Mouse (Mus musculus): ENCODE measurements around the gene Slc30a6. TPM values are rescaled to one million over a fixed set of nuclear protein-coding genes. Genes with fewer than 3 reads are reported as not detected.
A peak's percentile ranks its signal among the peaks of the same experiment; 100 is the strongest.
"Not testable (repeated sequence)": the region's sequence is repeated elsewhere in the genome, so short reads cannot be mapped to it uniquely, and the experiment has no call there.

The Slc30a6 gene
- polyA plus RNA-seq, 1 experiment = 10.5 TPM

DNA sequence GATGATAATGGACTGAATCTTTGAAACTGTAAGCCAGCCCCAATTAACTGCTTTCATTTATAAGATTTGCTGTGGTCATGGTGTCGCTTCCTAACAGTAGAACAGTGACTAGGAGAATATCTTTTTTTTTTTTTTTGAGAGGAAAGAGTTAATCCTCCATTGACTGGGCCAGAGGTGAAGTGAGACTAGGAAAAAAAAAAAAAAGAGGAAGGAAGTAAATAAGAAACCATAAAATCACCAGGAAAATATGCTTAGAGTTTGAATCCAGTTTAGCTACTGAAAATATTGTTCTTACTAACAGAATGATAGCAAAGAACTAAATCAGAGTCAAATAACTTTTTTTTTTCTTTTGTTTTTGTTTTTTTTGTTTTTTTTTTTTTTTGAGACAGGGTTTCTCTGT lies 59.3 kb downstream of the Slc30a6 start:
- WGBS = 55% methylated on average over 1 of the region's 1 CpGs
- no peak overlapping the region for H3K27ac ChIP-seq (ENCODE audit: control insufficient read depth, insufficient read depth, low read depth, low read length, poor library complexity)
- H3K4me1 ChIP-seq (ENCODE audit: control insufficient read depth, insufficient read depth, low read length) = peaks cover 3% of the 10 kb centered on the region
- H3K4me3 ChIP-seq (replicated peaks; ENCODE audit: control insufficient read depth, low read depth, low read length) = no peak overlapping the region
- TF ChIP-seq CTCF (IDR thresholded peaks at IDR 0.05; ENCODE audit: control insufficient read depth, insufficient read depth, low read length) (no peak), POLR2A (IDR thresholded peaks at IDR 0.05; ENCODE audit: borderline replicate concordance, control insufficient read depth, low read depth, low read length) (no peak)

DNA sequence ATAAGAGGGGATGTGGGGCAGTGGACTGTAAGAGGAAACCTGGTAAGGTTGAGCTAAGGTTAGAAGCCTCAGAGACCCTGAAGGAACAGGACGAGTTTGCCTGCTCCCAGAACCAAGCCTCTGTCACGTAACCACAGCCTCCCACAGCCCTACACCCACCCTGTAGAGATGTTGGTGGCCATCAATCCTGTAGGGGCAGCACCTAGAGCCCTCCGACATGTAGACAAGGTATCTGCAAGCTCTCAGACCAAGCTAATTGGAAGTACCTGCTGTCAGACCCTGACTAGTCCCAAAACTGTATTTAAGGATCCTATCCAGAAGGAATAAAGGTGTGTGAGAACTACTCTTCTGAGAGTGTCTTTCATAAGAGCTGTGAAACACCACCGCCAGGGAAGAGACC lies 60.0 kb downstream of the Slc30a6 start:
- TF ChIP-seq CTCF (IDR thresholded peaks at IDR 0.05; ENCODE audit: control insufficient read depth, insufficient read depth, low read length) (no peak), POLR2A (IDR thresholded peaks at IDR 0.05; ENCODE audit: borderline replicate concordance, control insufficient read depth, low read depth, low read length) (no peak)
- WGBS = 68% methylated on average over 4 of the region's 4 CpGs
- H3K27ac ChIP-seq (ENCODE audit: control insufficient read depth, insufficient read depth, low read depth, low read length, poor library complexity) = no peak overlapping the region

GRCm38 (mm10) chr17:74456825-74457224 lies 61.4 kb downstream of the Slc30a6 start:
- 91% methylated on average over 5 of the region's 5 CpGs for WGBS
- H3K27ac ChIP-seq (ENCODE audit: control insufficient read depth, insufficient read depth, low read depth, low read length, poor library complexity) = no peak overlapping the region
- H3K4me1 ChIP-seq (ENCODE audit: control insufficient read depth, insufficient read depth, low read length) = peaks cover 3% of the 10 kb centered on the region
- H3K4me3 ChIP-seq (replicated peaks; ENCODE audit: control insufficient read depth, low read depth, low read length) = no peak overlapping the region
- no peak for TF ChIP-seq CTCF (IDR thresholded peaks at IDR 0.05; ENCODE audit: control insufficient read depth, insufficient read depth, low read length)
- no peak for TF ChIP-seq POLR2A (IDR thresholded peaks at IDR 0.05; ENCODE audit: borderline replicate concordance, control insufficient read depth, low read depth, low read length)

More for the DNA sequence above, 60.0 kb downstream of the Slc30a6 start:
- Histone ChIP-seq H3K4me3 (replicated peaks; ENCODE audit: control insufficient read depth, low read depth, low read length) (no peak overlapping the region), H3K4me1 (ENCODE audit: control insufficient read depth, insufficient read depth, low read length) (peaks cover 3% of the 10 kb centered on the region)

GRCm38 (mm10) chr17:74457972-74458677 lies 62.7 kb downstream of the Slc30a6 start:
- Histone ChIP-seq H3K4me3 (replicated peaks; ENCODE audit: control insufficient read depth, low read depth, low read length) (peak overlapping the region; percentile 59), H3K27ac (ENCODE audit: control insufficient read depth, insufficient read depth, low read depth, low read length, poor library complexity) (no peak overlapping the region), H3K4me1 (ENCODE audit: control insufficient read depth, insufficient read depth, low read length) (peaks cover 3% of the 10 kb centered on the region)
- 54% methylated on average over 10 of the region's 10 CpGs for WGBS
- TF ChIP-seq POLR2A (IDR thresholded peaks at IDR 0.05; ENCODE audit: borderline replicate concordance, control insufficient read depth, low read depth, low read length) (no peak), CTCF (IDR thresholded peaks at IDR 0.05; ENCODE audit: control insufficient read depth, insufficient read depth, low read length) (no peak)

- Histone ChIP-seq H3K4me1 (ENCODE audit: control insufficient read depth, insufficient read depth, low read length) (peaks cover 3% of the 10 kb centered on the region), H3K27ac (ENCODE audit: control insufficient read depth, insufficient read depth, low read depth, low read length, poor library complexity) (peak within 1 kb of the TSS; percentile 30; the same call in 1 of the 2 replicates), H3K4me3 (replicated peaks; ENCODE audit: control insufficient read depth, low read depth, low read length) (peak within 1 kb of the TSS; percentile 59)
- 20% methylated on average over 8 of the region's 8 CpGs for WGBS
- no peak for TF ChIP-seq CTCF (IDR thresholded peaks at IDR 0.05; ENCODE audit: control insufficient read depth, insufficient read depth, low read length)
Measured at GRCm38 (mm10) chr17:74458711-74459408, 63.5 kb downstream of the Slc30a6 start, which contains the start of gene Nlrc4. Nlrc4 (minus strand) TSS chr17:74459142.

DNA sequence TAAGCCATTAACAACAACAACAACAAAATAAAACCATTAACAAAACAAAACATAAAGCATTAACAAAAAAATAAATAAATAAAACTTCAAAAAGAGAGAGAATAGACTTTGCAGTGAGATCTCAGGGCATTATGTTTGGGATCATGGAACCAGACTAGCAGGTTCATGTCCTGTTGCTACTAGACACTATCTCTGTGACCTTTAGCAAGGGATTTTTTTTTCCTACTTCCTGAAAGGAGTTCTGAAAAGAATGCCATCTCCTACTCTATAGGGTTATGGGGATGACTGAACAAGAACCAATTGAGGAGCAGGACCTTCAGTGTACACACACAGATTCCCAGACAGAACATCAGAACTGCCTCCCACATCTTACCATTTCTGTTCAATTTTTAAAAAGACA lies 68.1 kb downstream of the Slc30a6 start:
- no peak for TF ChIP-seq CTCF (IDR thresholded peaks at IDR 0.05; ENCODE audit: control insufficient read depth, insufficient read depth, low read length)
- no peak for TF ChIP-seq POLR2A (IDR thresholded peaks at IDR 0.05; ENCODE audit: borderline replicate concordance, control insufficient read depth, low read depth, low read length)
- no peaks in the 10 kb centered on the region; the same call in 1 of the 2 replicates for H3K4me1 ChIP-seq (ENCODE audit: control insufficient read depth, insufficient read depth, low read length)
- H3K27ac ChIP-seq (ENCODE audit: control insufficient read depth, insufficient read depth, low read depth, low read length, poor library complexity) = no peak overlapping the region
- no peak overlapping the region for H3K4me3 ChIP-seq (replicated peaks; ENCODE audit: control insufficient read depth, low read depth, low read length)

- H3K4me1 ChIP-seq (ENCODE audit: control insufficient read depth, insufficient read depth, low read length) = not testable (repeated sequence)
- 67% methylated on average over 2 of the region's 2 CpGs for WGBS
Measured at GRCm38 (mm10) chr17:74467981-74468380, 72.6 kb downstream of the Slc30a6 start.

GRCm38 (mm10) chr17:74470133-74470532 lies 74.7 kb downstream of the Slc30a6 start:
- H3K4me3 ChIP-seq (replicated peaks; ENCODE audit: control insufficient read depth, low read depth, low read length); H3K27ac ChIP-seq (ENCODE audit: control insufficient read depth, insufficient read depth, low read depth, low read length, poor library complexity); H3K4me1 ChIP-seq (ENCODE audit: control insufficient read depth, insufficient read depth, low read length): not testable (repeated sequence)
- 80% methylated on average over 6 of the region's 6 CpGs for WGBS

More at GRCm38 (mm10) chr17:74467981-74468380, 72.6 kb downstream of the Slc30a6 start:
- H3K27ac ChIP-seq (ENCODE audit: control insufficient read depth, insufficient read depth, low read depth, low read length, poor library complexity); H3K4me3 ChIP-seq (replicated peaks; ENCODE audit: control insufficient read depth, low read depth, low read length): not testable (repeated sequence)

Other genes starting within 250 kb of the Slc30a6 start
- 65.0 and 101 TPM in 2 replicates for gene Memo1, start 100.1 kb upstream of the Slc30a6 start, polyA plus RNA-seq (2011; ENCODE audit: insufficient read depth, insufficient read length, low replicate concordance, missing spikeins)
- 78.1 and 83.6 TPM in 2 replicates for gene Dpy30, start 71.7 kb upstream of the Slc30a6 start, polyA plus RNA-seq (2011; ENCODE audit: insufficient read depth, insufficient read length, low replicate concordance, missing spikeins)
- 9.6 and 9.7 TPM in 2 replicates for gene Spast, start 56.6 kb upstream of the Slc30a6 start, polyA plus RNA-seq (2011; ENCODE audit: insufficient read depth, insufficient read length, low replicate concordance, missing spikeins)
- 0.95 and 4.1 TPM in 2 replicates for gene Nlrc4, start 63.5 kb downstream of the Slc30a6 start, polyA plus RNA-seq (2011; ENCODE audit: insufficient read depth, insufficient read length, low replicate concordance, missing spikeins)
- gene Yipf4, start 93.9 kb downstream of the Slc30a6 start, polyA plus RNA-seq (2011; ENCODE audit: insufficient read depth, insufficient read length, low replicate concordance, missing spikeins) = 36.2 and 37.1 TPM in 2 replicates
- 25.1 and 35.7 TPM in 2 replicates for gene Birc6, start 132.7 kb downstream of the Slc30a6 start, polyA plus RNA-seq (2011; ENCODE audit: insufficient read depth, insufficient read length, low replicate concordance, missing spikeins)